Mouse (Mus musculus): Measurements from ENCODE around the gene Ftcd. TPM values are rescaled to one million over a fixed set of nuclear protein-coding genes. Genes with fewer than 3 reads are reported as not detected.

Gene Ftcd
- polyA plus RNA-seq, 1 experiment, result not detected

GRCm38 (mm10) chr10:76572151-76572550 is 3.3 kb upstream of the Ftcd start:
- Histone ChIP-seq H3K27me3 (ENCODE audit: control insufficient read depth, insufficient read depth, insufficient read length) (peaks cover 15% of the 10 kb centered on the region), H3K4me3 (ENCODE audit: insufficient read depth, poor library complexity, severe bottlenecking) (no peak overlapping the region), H3ac (ENCODE audit: control insufficient read depth, insufficient read length, low read depth) (no peak overlapping the region), H3K79me3 (ENCODE audit: low read depth) (no peaks in the 10 kb centered on the region), H3K79me2 (ENCODE audit: control insufficient read depth, insufficient read depth) (no peaks in the 10 kb centered on the region), H3K36me3 (ENCODE audit: control insufficient read depth, insufficient read depth) (no peaks in the 10 kb centered on the region)
- TF ChIP-seq MYOG (IDR thresholded peaks at IDR 0.05; ENCODE audit: control insufficient read depth, extremely low read depth, insufficient read length), result no peak

- peaks cover 6% of the 10 kb centered on the region for H3K27me3 ChIP-seq (ENCODE audit: control insufficient read depth, insufficient read depth, insufficient read length)
- H3K4me3 ChIP-seq (ENCODE audit: insufficient read depth, poor library complexity, severe bottlenecking), result no peak overlapping the region
- H3ac ChIP-seq (ENCODE audit: control insufficient read depth, insufficient read length, low read depth), result no peak overlapping the region
- H3K79me3 ChIP-seq (ENCODE audit: low read depth), result no peaks in the 10 kb centered on the region
- H3K79me2 ChIP-seq (ENCODE audit: control insufficient read depth, insufficient read depth), result no peaks in the 10 kb centered on the region
- H3K36me3 ChIP-seq (ENCODE audit: control insufficient read depth, insufficient read depth), result no peaks in the 10 kb centered on the region
- TF ChIP-seq CTCF (IDR thresholded peaks at IDR 0.05; ENCODE audit: control insufficient read depth, insufficient read depth, insufficient read length) (no peak), MYOD1 (IDR thresholded peaks at IDR 0.05; ENCODE audit: control insufficient read depth, insufficient read length, low read depth) (no peak), MYOG (IDR thresholded peaks at IDR 0.05; ENCODE audit: control insufficient read depth, extremely low read depth, insufficient read length) (no peak), MAX (IDR thresholded peaks at IDR 0.05) (no peak), CEBPB (IDR thresholded peaks at IDR 0.05; ENCODE audit: low read depth) (no peak), USF1 (IDR thresholded peaks at IDR 0.05; ENCODE audit: low read depth) (no peak), FOSL1 (IDR thresholded peaks at IDR 0.05; ENCODE audit: insufficient read depth, low read length, poor library complexity, severe bottlenecking) (no peak)
Observed at GRCm38 (mm10) chr10:76576920-76577319, 1.5 kb downstream of the Ftcd start.

GRCm38 (mm10) chr10:76584138-76584537 is 8.7 kb downstream of the Ftcd start:
- H3K36me3 ChIP-seq (ENCODE audit: control insufficient read depth, insufficient read depth), result no peaks in the 10 kb centered on the region
- TF ChIP-seq MYOG (IDR thresholded peaks at IDR 0.05; ENCODE audit: control insufficient read depth, extremely low read depth, insufficient read length) (no peak), MAX (IDR thresholded peaks at IDR 0.05) (no peak), MYOD1 (IDR thresholded peaks at IDR 0.05; ENCODE audit: control insufficient read depth, insufficient read length, low read depth) (no peak), CTCF (IDR thresholded peaks at IDR 0.05; ENCODE audit: control insufficient read depth, insufficient read depth, insufficient read length) (no peak), CEBPB (IDR thresholded peaks at IDR 0.05; ENCODE audit: low read depth) (no peak), FOSL1 (IDR thresholded peaks at IDR 0.05; ENCODE audit: insufficient read depth, low read length, poor library complexity, severe bottlenecking) (no peak), USF1 (IDR thresholded peaks at IDR 0.05; ENCODE audit: low read depth) (no peak)
- H3K27me3 ChIP-seq (ENCODE audit: control insufficient read depth, insufficient read depth, insufficient read length), result peaks cover 17% of the 10 kb centered on the region
- H3K4me3 ChIP-seq (ENCODE audit: insufficient read depth, poor library complexity, severe bottlenecking), result no peak overlapping the region
- no peaks in the 10 kb centered on the region for H3K79me2 ChIP-seq (ENCODE audit: control insufficient read depth, insufficient read depth)
- H3ac ChIP-seq (ENCODE audit: control insufficient read depth, insufficient read length, low read depth), result no peak overlapping the region
- H3K79me3 ChIP-seq (ENCODE audit: low read depth), result no peaks in the 10 kb centered on the region

- TF ChIP-seq MAX (IDR thresholded peaks at IDR 0.05) (no peak), MYOG (IDR thresholded peaks at IDR 0.05; ENCODE audit: control insufficient read depth, extremely low read depth, insufficient read length) (no peak), FOSL1 (IDR thresholded peaks at IDR 0.05; ENCODE audit: insufficient read depth, low read length, poor library complexity, severe bottlenecking) (no peak), MYOD1 (IDR thresholded peaks at IDR 0.05; ENCODE audit: control insufficient read depth, insufficient read length, low read depth) (no peak), CTCF (IDR thresholded peaks at IDR 0.05; ENCODE audit: control insufficient read depth, insufficient read depth, insufficient read length) (no peak), CEBPB (IDR thresholded peaks at IDR 0.05; ENCODE audit: low read depth) (no peak), USF1 (IDR thresholded peaks at IDR 0.05; ENCODE audit: low read depth) (no peak)
- Histone ChIP-seq H3ac (ENCODE audit: control insufficient read depth, insufficient read length, low read depth) (no peak overlapping the region), H3K36me3 (ENCODE audit: control insufficient read depth, insufficient read depth) (no peaks in the 10 kb centered on the region), H3K79me2 (ENCODE audit: control insufficient read depth, insufficient read depth) (no peaks in the 10 kb centered on the region), H3K79me3 (ENCODE audit: low read depth) (no peaks in the 10 kb centered on the region), H3K27me3 (ENCODE audit: control insufficient read depth, insufficient read depth, insufficient read length) (peaks cover 21% of the 10 kb centered on the region), H3K4me3 (ENCODE audit: insufficient read depth, poor library complexity, severe bottlenecking) (no peak overlapping the region)
Observed at GRCm38 (mm10) chr10:76586190-76586589, 10.7 kb downstream of the Ftcd start.

- Histone ChIP-seq H3ac (ENCODE audit: control insufficient read depth, insufficient read length, low read depth) (no peak overlapping the region), H3K79me2 (ENCODE audit: control insufficient read depth, insufficient read depth) (no peaks in the 10 kb centered on the region), H3K27me3 (ENCODE audit: control insufficient read depth, insufficient read depth, insufficient read length) (peaks cover 23% of the 10 kb centered on the region), H3K36me3 (ENCODE audit: control insufficient read depth, insufficient read depth) (no peaks in the 10 kb centered on the region), H3K79me3 (ENCODE audit: low read depth) (no peaks in the 10 kb centered on the region), H3K4me3 (ENCODE audit: insufficient read depth, poor library complexity, severe bottlenecking) (no peak overlapping the region)
- TF ChIP-seq USF1 (IDR thresholded peaks at IDR 0.05; ENCODE audit: low read depth) (no peak), MAX (IDR thresholded peaks at IDR 0.05) (no peak), MYOD1 (IDR thresholded peaks at IDR 0.05; ENCODE audit: control insufficient read depth, insufficient read length, low read depth) (no peak), CTCF (IDR thresholded peaks at IDR 0.05; ENCODE audit: control insufficient read depth, insufficient read depth, insufficient read length) (no peak), MYOG (IDR thresholded peaks at IDR 0.05; ENCODE audit: control insufficient read depth, extremely low read depth, insufficient read length) (no peak), CEBPB (IDR thresholded peaks at IDR 0.05; ENCODE audit: low read depth) (no peak), FOSL1 (IDR thresholded peaks at IDR 0.05; ENCODE audit: insufficient read depth, low read length, poor library complexity, severe bottlenecking) (no peak)
Observed at GRCm38 (mm10) chr10:76590197-76590596, 14.7 kb downstream of the Ftcd start.

GRCm38 (mm10) chr10:76596338-76596737 is 20.9 kb downstream of the Ftcd start:
- TF ChIP-seq MAX (IDR thresholded peaks at IDR 0.05) (no peak), FOSL1 (IDR thresholded peaks at IDR 0.05; ENCODE audit: insufficient read depth, low read length, poor library complexity, severe bottlenecking) (no peak), CTCF (IDR thresholded peaks at IDR 0.05; ENCODE audit: control insufficient read depth, insufficient read depth, insufficient read length) (no peak), MYOG (IDR thresholded peaks at IDR 0.05; ENCODE audit: control insufficient read depth, extremely low read depth, insufficient read length) (no peak), USF1 (IDR thresholded peaks at IDR 0.05; ENCODE audit: low read depth) (no peak), MYOD1 (IDR thresholded peaks at IDR 0.05; ENCODE audit: control insufficient read depth, insufficient read length, low read depth) (no peak), CEBPB (IDR thresholded peaks at IDR 0.05; ENCODE audit: low read depth) (no peak)
- no peaks in the 10 kb centered on the region for H3K79me3 ChIP-seq (ENCODE audit: low read depth)
- peaks cover 29% of the 10 kb centered on the region for H3K27me3 ChIP-seq (ENCODE audit: control insufficient read depth, insufficient read depth, insufficient read length)
- H3K36me3 ChIP-seq (ENCODE audit: control insufficient read depth, insufficient read depth), result no peaks in the 10 kb centered on the region
- H3K79me2 ChIP-seq (ENCODE audit: control insufficient read depth, insufficient read depth), result no peaks in the 10 kb centered on the region
- H3ac ChIP-seq (ENCODE audit: control insufficient read depth, insufficient read length, low read depth), result no peak overlapping the region
- H3K4me3 ChIP-seq (ENCODE audit: insufficient read depth, poor library complexity, severe bottlenecking), result no peak overlapping the region
